Mouse (Mus musculus) heart, postnatal 0 days (tissue): ENCODE results near the gene Capza1. TPM values are rescaled to one million over a fixed set of nuclear protein-coding genes. Genes with fewer than 3 reads are reported as not detected.

Experiments used
- ATAC-seq: fragments of 200-750 bp; cut with Nextera tagmentation; 2 replicates; pipeline ENCODE4 v1.8.0; 2017; ENCODE audit warnings: low read depth, moderate number of reproducible peaks, moderate library complexity; ENCODE audit not compliant: insufficient read depth
- DNase-seq: peaks from one replicate; pipeline ENCODE4 v3.0.0-alpha.2; 2016; ENCODE audit warnings: low spot score
- H3K27ac ChIP-seq: fragments of 300-500 bp; sonication (generic); 2 replicates; pipeline ENCODE4 v1.5.1; 2014; ENCODE audit warnings: low read depth, mild to moderate bottlenecking
- H3K27me3 ChIP-seq: fragments of 300-500 bp; sonication (generic); 2 replicates; pipeline ENCODE4 v1.6.1; 2014; ENCODE audit warnings: low read length, mixed read lengths; ENCODE audit not compliant: control insufficient read depth, insufficient read depth
- H3K36me3 ChIP-seq: fragments of 300-500 bp; sonication (generic); replicated peaks from 2 replicates; pipeline ENCODE4 v1.6.1; 2014; ENCODE audit warnings: low read length, mixed read lengths; ENCODE audit not compliant: control insufficient read depth, insufficient read depth
- H3K4me1 ChIP-seq: fragments of 300-500 bp; sonication (generic); 2 replicates; pipeline ENCODE4 v1.6.1; 2014; ENCODE audit warnings: antibody characterized with exemption; ENCODE audit not compliant: control insufficient read depth, insufficient read depth
- H3K4me2 ChIP-seq: fragments of 300-500 bp; sonication (generic); 2 replicates; pipeline ENCODE4 v1.6.1; 2014; ENCODE audit warnings: low read depth, mild to moderate bottlenecking, low read length, moderate library complexity
- H3K4me3 ChIP-seq: fragments of 300-500 bp; sonication (generic); 2 replicates; pipeline ENCODE4 v1.5.1; 2014; ENCODE audit warnings: low read depth, low read length
- H3K9ac ChIP-seq: fragments of 300-500 bp; sonication (generic); replicated peaks from 2 replicates; pipeline ENCODE4 v1.6.1; 2014; ENCODE audit warnings: low read depth, low read length, mixed read lengths
- H3K9me3 ChIP-seq: fragments of 300-500 bp; sonication (generic); replicated peaks from 2 replicates; pipeline ENCODE4 v1.6.1; 2016; ENCODE audit warnings: low read length; ENCODE audit not compliant: control insufficient read depth
- CTCF ChIP-seq: IDR thresholded peaks from 2 replicates; pipeline ENCODE4 v1.5.1; 2016; ENCODE audit warnings: antibody characterized with exemption, control low read depth, low read depth
- EP300 ChIP-seq: IDR thresholded peaks from 2 replicates; pipeline ENCODE4 v1.6.1; 2016; ENCODE audit warnings: antibody characterized with exemption, low read depth
- WGBS: fragments of 180-500 bp; shearing (Covaris S2); extraction: QIAGEN DNeasy Blood & Tissue Kit; methylation state at CpG from one replicate; pipeline ENCODE4 v1.1.7; 2014; 5-methylcytosine and 5-hydroxymethylcytosine counted together
- polyA plus RNA-seq: library from polyadenylated mRNA; unstranded; fragments of >200 nt; fragmentation: Nextera tagmentation; extraction: Ambion mirVana; gene quantifications from 2 replicates; pipeline ENCODE4 v1.2.1, GENCODE M21; 2015
- total RNA-seq: library from RNA; depleted of rRNA; stranded (reverse); fragments of >200 nt; gene quantifications from 2 replicates; pipeline ENCODE4 v1.2.3, GENCODE M21; 2014; ENCODE audit warnings: low replicate concordance

Gene Capza1
- total and polyA plus RNA-seq, 2 experiments from 2014 or later: 98.4 to 141 TPM

- ATAC-seq (no peak), DNase-seq (no peak)
- no peaks in the 10 kb centered on the region for H3K27me3 ChIP-seq
- H3K4me2 ChIP-seq: no peak overlapping the region
- H3K4me3 ChIP-seq: no peak overlapping the region
- H3K9me3 ChIP-seq: no peaks in the 10 kb centered on the region
- H3K9ac ChIP-seq: no peak overlapping the region
- peaks cover 56% of the 10 kb centered on the region for H3K36me3 ChIP-seq
- H3K4me1 ChIP-seq: peaks cover 30% of the 10 kb centered on the region
- 0 out of 2 replicates have a peak overlapping the region, but pooled peaks have one; percentile 66 for H3K27ac ChIP-seq
- 66% methylated on average over 15 of the region's 15 CpGs for WGBS
- TF ChIP-seq EP300 (no peak), CTCF (no peak)
Measured at GRCm38 (mm10) chr3:104795661-104796340, 68.5 kb downstream of the Capza1 start.

DNA sequence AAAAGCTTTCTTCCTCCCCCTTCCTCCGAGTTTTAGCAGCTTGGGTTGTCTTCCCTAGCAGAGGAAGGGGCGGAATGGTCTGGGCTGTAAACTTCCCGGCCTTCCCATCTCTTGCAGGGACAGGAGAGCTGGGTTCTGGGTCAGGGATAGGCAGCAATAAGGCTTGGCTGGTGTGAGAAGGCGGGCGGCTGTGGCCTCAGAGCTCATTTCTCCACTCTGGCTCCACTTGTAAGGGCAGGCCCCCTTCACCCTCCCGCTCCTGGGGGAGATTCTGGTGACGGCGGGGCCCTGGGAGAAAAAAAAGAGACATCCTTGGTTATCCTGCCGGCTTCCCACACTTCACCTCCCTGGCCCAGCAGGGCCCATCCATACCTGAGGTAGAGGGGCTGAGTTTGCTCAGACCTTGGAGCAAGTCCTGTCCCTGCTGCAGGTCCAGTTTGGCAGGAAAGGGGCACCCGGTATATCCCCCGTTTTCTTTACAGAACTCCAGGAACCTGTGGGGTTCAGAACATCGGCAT, 69.3 kb downstream of the Capza1 start:
- ATAC-seq: no peak
- no peak overlapping the region; the same call in 1 of the 2 replicates for H3K9ac ChIP-seq

GRCm38 (mm10) chr3:104793871-104794828, 70.2 kb downstream of the Capza1 start:
- DNase-seq: peak; percentile 96
- Histone ChIP-seq H3K4me1 (peaks cover 38% of the 10 kb centered on the region), H3K4me2 (peak overlapping the region; percentile 33), H3K27ac (peak overlapping the region; percentile 79), H3K9me3 (no peaks in the 10 kb centered on the region), H3K36me3 (peaks cover 39% of the 10 kb centered on the region), H3K9ac (no peak overlapping the region; the same call in 1 of the 2 replicates), H3K4me3 (no peak overlapping the region), H3K27me3 (no peaks in the 10 kb centered on the region)
- WGBS: 28% methylated on average over 20 of the region's 20 CpGs
- peak; percentile 92 for ATAC-seq
- no peak for TF ChIP-seq CTCF
- 0 out of 2 replicates have a peak, but pooled peaks have one; percentile 42 for TF ChIP-seq EP300

More for the DNA sequence above, 69.3 kb downstream of the Capza1 start:
- Histone ChIP-seq H3K4me3 (no peak overlapping the region), H3K9me3 (no peaks in the 10 kb centered on the region), H3K27ac (peak overlapping the region; percentile 66), H3K4me1 (peaks cover 36% of the 10 kb centered on the region), H3K27me3 (no peaks in the 10 kb centered on the region), H3K4me2 (no peak overlapping the region), H3K36me3 (peaks cover 48% of the 10 kb centered on the region)
- 40% methylated on average over 11 of the region's 12 CpGs for WGBS
- no peak for DNase-seq
- TF ChIP-seq CTCF (no peak), EP300 (no peak)

- H3K4me2 ChIP-seq: no peak overlapping the region
- H3K4me1 ChIP-seq: peaks cover 38% of the 10 kb centered on the region
- no peak for DNase-seq
- ATAC-seq: no peak
- peaks cover 31% of the 10 kb centered on the region for H3K36me3 ChIP-seq
- no peak for TF ChIP-seq CTCF
- no peak for TF ChIP-seq EP300
- no peaks in the 10 kb centered on the region for H3K9me3 ChIP-seq
- no peak overlapping the region for H3K9ac ChIP-seq
- 51% methylated on average over 15 of the region's 15 CpGs for WGBS
- H3K27ac ChIP-seq: 0 out of 2 replicates have a peak overlapping the region, but pooled peaks have one; percentile 79
- H3K4me3 ChIP-seq: no peak overlapping the region
- H3K27me3 ChIP-seq: no peaks in the 10 kb centered on the region
Measured at GRCm38 (mm10) chr3:104792360-104793270, 71.7 kb downstream of the Capza1 start.

GRCm38 (mm10) chr3:104791671-104792070, 72.6 kb downstream of the Capza1 start:
- Histone ChIP-seq H3K27me3 (no peaks in the 10 kb centered on the region), H3K27ac (no peak overlapping the region), H3K4me1 (peaks cover 38% of the 10 kb centered on the region), H3K4me3 (no peak overlapping the region), H3K9ac (no peak overlapping the region), H3K9me3 (no peaks in the 10 kb centered on the region), H3K36me3 (peaks cover 22% of the 10 kb centered on the region), H3K4me2 (peak overlapping the region; percentile 77; the same call in 1 of the 2 replicates)
- DNase-seq (no peak), ATAC-seq (no peak)
- 88% methylated on average over 8 of the region's 8 CpGs for WGBS
- TF ChIP-seq EP300: no peak
- no peak for TF ChIP-seq CTCF
